Mouse (Mus musculus) kidney, adult 9 months (tissue): ENCODE results near the gene Dus2.

ENCODE experiments used
- DNase-seq: peaks from one replicate; pipeline ENCODE4 v3.0.0; 2022

Dus2 gene

DNA sequence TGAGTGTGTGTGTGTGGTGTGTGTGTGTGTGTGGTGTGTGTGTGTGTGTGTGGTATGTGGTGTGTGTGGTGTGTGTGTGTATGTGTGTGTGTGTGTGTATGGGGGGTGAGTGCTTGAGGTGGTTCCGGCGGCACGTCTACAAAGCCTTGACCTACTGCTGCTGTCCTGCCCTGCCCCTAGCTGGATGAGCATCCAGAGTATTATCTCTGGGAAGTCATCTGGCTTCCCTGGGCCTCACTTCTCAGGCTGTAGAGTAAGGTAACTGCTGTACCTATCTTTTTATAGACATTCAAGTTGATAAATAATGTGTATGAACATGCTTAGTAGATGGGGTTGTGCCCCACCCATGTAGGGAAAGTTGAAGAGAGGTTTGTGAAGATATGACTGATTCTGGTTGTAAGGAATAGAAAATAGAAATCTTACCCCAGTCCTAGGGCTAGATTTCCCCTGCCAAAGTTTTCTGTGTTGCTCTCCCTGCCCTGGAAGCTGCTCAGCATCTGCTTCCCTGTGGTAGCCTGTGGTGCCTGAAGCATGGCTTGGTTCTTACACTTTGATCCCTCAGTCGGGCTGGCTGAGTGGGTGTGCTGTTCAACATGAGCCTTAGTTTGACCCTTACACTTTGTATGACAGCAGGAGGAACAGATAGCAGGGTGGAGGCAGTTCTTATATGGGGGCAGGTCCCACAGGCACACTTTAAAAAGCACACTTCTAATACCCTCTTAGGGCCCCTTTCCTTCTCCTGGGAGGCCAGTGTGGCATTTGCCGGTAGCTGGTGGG lies 56.9 kb downstream of the Dus2 start:
- no peak for DNase-seq

- DNase-seq, result no peak
These were observed 58.7 kb downstream of the Dus2 start for GRCm38 (mm10) chr8:106049840-106050239.

DNA sequence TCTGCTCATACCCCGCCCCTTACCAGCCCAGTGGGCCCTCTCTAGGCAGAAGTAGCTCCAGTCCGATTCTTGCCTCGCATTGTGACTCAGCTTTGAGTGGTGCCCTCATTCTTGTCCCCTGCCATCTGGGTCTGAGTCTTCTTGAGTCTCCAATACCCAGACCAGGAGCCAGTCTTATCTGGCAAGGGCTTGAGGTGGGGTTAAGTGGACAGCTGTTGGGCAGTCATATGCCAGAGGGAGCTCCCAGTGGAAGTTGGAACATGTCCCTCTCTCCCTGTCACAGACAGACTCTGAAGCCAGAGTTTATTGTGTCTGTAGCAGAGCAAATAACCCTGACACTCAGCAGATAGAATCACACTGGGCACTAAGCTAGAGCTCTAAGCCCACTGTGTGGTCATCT lies 59.9 kb downstream of the Dus2 start:
- DNase-seq, result no peak

- DNase-seq, result no peak
These were observed 61.5 kb downstream of the Dus2 start for GRCm38 (mm10) chr8:106052510-106053089.

DNA sequence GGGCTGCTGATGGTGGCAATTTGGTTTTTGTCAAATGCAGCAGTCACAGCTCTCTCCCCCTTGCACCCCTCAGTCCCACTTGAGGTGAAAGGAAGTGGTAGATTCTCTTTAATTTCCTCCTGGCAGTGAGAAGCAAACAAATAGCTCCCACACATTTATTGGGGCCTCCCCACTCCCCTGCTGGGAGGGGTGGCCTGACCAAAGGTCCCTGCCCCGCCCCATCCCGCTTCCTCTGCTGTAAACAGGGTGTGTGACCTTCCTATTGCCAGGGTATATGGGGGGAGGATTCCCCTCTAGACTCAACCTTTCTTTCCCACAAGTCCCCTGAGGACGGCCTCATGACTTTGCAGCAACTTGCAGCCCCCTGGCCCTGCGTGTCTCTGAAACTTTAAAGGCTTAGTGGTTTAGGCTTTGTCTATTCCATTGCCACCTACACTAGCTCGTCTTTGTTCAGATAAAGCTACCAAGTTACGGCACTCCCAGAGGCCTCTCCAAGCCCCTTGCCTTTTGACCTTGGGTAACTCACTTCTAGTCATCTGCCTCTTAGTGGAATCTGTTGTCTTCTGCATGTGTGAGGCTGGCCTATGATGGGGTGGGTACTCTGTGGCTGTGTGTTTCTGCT lies 63.2 kb downstream of the Dus2 start:
- DNase-seq, result peak; percentile 67

DNA sequence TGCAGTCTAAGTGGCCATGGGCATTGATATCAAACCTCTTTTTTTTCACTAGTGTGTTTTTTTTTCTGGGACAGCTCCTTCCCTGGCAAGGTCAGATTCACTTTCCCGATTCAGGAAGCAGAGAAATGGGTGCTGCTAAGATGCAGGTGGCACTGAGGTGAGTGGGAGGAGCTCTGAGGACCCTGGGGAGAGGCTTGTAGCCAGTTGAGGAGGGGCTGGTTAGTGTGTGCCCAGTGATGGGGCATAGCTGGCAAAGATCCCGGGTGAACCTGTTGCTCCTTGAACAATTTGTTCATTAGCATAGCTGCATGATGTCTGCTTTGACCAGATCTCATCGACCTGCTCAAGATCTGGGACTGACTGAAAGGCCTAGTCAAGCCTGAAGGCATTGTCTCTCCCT lies 63.9 kb downstream of the Dus2 start:
- peak; percentile 78 for DNase-seq

- no peak for DNase-seq
These were observed 65.4 kb downstream of the Dus2 start for GRCm38 (mm10) chr8:106056455-106056982.

- peak; percentile 98 for DNase-seq
These were observed 67.8 kb downstream of the Dus2 start, which contains the start of gene Nfatc3 for GRCm38 (mm10) chr8:106058731-106059612. Gene Nfatc3 (plus strand): TSS chr8:106058840.

- DNase-seq, result no peak
These were observed 68.7 kb downstream of the Dus2 start for GRCm38 (mm10) chr8:106059613-106060371.

DNA sequence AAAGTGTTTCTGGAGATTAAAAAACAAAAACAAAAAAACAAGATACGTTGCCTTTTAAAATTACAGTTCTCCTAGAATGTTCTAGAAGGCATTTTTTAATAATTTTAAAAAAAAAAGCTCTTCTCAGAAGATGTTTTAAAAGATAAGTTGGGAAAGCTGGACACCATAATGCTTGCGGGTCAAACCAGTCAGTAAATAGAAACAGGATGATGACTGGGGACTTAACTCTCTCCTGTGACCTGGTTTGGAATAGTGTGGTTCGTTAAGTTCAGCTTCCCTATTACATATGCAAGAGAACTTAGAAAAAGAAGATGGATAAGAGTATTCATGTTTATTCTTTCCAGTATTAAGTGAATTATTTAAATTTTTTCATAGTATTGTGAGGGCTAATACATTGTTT lies 69.4 kb downstream of the Dus2 start:
- DNase-seq, result no peak

DNA sequence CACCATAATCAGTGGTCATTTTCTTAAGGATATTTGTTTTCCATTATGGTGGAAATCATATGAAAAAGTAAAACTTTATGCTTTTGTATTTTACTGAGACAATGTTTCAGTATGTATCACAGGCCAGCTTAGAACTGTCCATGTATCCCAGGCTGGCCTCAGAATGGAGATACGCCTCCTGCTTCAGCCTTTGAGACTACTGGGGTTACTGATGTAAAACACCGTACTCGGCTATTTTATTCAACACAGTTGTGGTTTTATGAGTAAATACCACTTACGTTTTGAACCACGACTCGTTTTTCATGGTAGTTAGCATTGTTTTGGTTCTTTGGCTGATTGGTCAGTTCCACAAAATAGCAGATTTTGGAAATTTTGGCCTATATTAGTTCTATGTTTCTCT lies 70.5 kb downstream of the Dus2 start:
- DNase-seq, result no peak

GRCm38 (mm10) chr8:106063046-106063445 lies 71.9 kb downstream of the Dus2 start:
- no peak for DNase-seq

- no peak for DNase-seq
These were observed 75.6 kb downstream of the Dus2 start for GRCm38 (mm10) chr8:106066721-106067120.

DNA sequence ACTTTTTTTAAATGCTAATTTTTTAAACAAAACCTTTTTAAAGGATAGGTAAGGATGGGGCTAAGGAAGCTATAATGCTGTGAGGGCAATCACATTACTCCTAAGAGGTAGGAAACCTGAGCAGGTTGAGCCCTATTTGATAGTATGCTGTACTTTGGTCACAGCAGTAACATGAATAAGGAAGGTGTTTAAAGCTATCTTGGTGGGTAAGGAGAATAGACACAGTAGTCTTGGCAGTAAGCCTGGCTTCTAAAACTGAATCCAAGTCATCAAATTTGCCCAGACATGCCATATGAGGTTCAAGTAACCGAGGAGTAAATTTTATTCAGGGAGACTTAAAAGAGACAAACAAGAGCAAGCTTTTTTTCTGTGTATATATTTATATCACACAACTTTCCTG lies 78.4 kb downstream of the Dus2 start:
- DNase-seq, result no peak

DNA sequence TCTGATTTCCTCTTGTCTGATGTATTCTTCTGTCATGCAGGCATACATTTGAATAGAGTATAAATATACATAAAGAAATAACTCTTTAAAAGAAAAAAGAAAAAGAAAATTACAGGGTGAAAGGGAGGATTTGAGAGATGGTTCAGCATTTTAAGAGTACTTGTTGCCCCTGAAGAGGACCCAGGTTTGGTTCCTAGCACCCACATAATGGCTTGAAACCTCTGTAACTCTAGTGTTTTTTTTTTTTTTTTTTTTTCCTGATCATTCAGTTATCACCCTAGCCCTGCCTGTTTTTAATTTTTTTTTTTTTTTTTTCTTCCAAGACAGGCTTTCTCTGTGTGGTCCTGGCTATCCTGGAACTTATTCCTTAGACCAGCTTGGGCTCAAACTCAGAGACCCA lies 81.0 kb downstream of the Dus2 start:
- DNase-seq, result no peak

- DNase-seq, result no peak
These were observed 83.1 kb downstream of the Dus2 start for GRCm38 (mm10) chr8:106074236-106074635.

DNA sequence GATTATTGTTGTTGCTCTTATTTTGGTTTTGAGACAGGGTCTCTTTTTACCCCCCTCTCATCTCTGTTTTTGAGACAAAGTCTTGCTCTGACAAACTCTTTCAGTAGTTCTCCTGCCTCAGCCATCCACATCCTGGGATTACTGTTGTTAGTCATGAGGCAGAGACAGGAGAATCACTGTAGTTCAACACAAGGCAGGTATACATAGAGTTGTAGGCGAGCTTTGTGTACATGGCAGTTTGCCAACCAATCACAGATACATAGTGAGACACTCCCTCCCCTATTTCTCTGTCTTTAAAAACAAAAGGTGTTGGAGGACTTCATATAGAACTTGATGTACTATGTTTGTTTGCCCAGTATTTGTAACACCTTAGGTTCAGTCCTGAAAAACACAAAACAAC lies 83.5 kb downstream of the Dus2 start:
- DNase-seq, result no peak

- DNase-seq, result peak; percentile 59
These were observed 84.2 kb downstream of the Dus2 start for GRCm38 (mm10) chr8:106075161-106075862.

DNA sequence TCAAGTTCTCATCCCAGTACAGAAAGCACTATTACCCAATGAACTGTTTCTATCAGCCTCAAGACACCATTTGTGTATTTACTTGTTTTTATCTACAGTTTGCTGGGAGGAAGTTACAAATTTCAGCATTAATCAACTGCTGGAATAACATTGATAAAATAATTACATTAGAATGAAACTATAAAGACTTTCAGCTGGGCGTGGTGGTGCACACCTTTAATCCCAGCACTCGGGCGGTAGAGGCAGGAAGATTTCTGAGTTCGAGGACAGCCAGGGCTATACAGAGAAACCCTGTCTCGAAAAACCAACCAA lies 84.7 kb downstream of the Dus2 start:
- no peak for DNase-seq

DNA sequence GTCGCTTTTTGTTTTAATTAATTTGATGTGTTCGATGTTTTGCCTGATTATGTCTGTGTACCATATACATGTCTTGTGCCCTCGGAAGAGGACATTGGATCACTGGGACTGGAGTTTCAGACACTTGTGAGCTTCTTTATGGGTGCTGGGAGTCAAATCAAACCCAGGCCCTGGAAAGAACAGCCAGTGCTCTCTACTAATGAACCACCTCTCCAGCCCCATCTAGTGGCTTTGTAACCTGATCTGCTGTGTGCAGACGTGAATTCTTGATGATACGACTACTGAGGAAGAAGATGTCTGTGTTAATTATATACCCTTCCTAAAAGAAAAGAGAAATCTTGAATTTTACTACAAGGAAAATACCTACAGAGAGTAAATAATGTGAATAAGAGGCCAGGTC lies 85.5 kb downstream of the Dus2 start:
- peak; percentile 62 for DNase-seq

DNA sequence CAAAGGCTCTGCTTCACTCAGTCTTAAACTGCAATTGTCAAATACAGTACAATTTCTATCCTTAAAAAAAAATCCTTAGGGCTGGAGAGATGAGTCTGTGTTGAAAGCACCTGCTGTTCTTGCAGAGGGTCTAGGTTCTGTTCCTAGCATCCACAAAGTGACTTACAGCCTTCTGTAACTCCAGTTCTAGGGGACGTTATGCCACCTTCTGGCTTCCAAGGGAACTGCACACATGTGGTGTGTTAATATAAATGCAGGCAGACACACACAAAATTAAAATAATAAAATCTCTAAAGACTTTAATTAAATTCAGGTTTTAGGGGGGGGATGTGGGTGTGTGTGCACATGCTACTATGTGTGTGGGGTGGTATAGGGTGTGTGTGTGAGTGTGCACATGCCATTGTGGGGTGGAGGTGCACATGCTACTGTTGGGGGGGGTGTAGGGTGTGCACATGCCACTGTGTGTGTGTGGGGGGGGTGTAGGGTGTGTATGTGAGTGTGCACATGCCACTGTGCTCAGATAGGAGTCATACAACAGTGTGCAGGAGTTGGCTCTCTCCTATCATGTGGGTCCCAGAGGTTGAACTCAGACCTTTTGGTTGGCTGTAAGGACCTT lies 86.4 kb downstream of the Dus2 start:
- no peak for DNase-seq
